Mouse (Mus musculus): Measurements from ENCODE around the gene Tjp1. TPM values are rescaled to one million over a fixed set of nuclear protein-coding genes. Genes with fewer than 3 reads are reported as not detected.

Tjp1 gene
- polyA plus RNA-seq, 1 experiment from 2014 or later, result 21.9 TPM

DNA sequence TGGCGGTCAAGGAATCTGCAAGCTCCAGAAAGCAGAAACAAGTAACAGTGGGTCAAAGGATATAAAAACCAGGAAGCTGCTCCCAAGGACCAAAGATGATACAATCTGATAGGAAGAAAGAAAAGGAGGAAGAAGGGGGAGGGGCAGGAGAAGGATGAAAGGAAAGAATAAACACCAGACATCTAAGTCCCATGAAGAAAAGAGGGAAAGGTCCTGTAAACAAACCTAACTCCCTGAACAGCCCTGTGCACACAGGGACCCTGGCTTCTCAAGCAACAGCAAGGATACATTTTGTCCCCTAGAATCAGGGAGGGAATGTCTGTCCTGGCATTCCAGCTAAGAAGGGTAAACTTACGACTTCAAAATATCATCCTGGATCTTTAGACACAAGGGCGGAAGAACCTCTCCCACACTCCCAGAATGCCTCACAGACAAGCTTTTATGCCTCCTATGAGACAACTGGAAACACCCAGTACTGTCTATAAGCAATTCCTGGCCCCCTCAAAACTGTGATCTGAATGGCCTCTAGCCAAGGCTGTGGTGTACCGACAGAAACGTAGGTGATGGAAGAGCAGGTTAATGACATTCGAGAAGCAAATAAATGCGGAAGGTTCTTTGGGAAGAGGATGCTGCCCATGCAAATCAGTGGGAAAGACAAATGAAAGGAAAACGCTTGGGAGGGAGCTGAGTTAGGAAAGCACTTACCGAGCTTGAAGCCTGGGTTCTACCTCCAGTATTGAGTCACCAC is 148.6 kb downstream of the Tjp1 start:
- Histone ChIP-seq H3K27me3 (no peaks in the 10 kb centered on the region), H3K9me3 (no peaks in the 10 kb centered on the region), H3K36me3 (no peaks in the 10 kb centered on the region), H3K4me2 (replicated peaks) (no peak overlapping the region), H3K27ac (replicated peaks) (no peak overlapping the region), H3K4me3 (no peak overlapping the region), H3K4me1 (no peaks in the 10 kb centered on the region), H3K9ac (replicated peaks) (no peak overlapping the region)
- ATAC-seq (replicated peaks), result no peak
- 68% methylated on average over 9 of the region's 9 CpGs for WGBS

DNA sequence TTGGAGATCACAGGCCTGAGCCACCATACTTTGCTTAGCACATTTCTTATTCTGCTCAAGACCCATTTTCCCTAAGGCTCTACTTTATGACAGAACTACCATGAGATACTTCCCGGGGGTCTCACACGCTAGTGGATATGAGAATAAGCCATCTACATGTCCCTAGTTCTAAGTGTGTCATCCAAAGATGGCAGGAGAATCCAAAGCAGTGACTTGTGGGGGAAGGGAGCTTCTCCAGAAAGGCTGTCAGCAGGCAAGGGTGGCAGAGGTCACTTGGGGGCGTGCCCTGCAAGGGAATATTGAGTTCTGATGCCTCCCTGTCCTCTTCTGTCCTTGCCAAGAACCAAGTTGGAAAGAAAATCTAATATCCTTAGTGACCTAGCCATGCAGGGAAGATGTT is 150.1 kb downstream of the Tjp1 start:
- Histone ChIP-seq H3K27ac (replicated peaks) (no peak overlapping the region), H3K4me2 (replicated peaks) (no peak overlapping the region), H3K36me3 (no peaks in the 10 kb centered on the region), H3K27me3 (no peaks in the 10 kb centered on the region), H3K9ac (replicated peaks) (no peak overlapping the region), H3K4me1 (no peaks in the 10 kb centered on the region), H3K9me3 (no peaks in the 10 kb centered on the region), H3K4me3 (no peak overlapping the region)
- WGBS, result 84% methylated on average over 3 of the region's 3 CpGs
- ATAC-seq (replicated peaks), result no peak

DNA sequence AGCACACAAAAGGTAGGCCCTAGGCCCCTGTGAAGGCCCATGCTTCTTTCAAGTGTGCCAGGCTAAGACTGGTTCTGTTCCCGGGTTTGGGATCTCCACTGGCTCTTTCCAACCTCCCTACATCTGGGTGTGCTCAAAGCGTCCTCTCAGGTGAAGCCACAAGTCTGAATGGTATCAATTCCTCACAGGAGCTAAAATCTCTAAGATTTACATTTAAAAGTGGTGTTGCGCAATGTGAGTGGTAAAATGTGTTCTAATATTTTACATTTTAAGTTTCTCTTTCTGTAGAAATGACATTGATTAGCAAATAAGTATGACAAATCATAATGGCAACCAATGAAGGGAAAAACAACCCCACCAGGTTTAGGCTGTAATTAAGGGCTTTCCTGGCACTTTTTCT is 152.0 kb downstream of the Tjp1 start:
- Histone ChIP-seq H3K9ac (replicated peaks) (no peak overlapping the region), H3K4me2 (replicated peaks) (no peak overlapping the region), H3K9me3 (no peaks in the 10 kb centered on the region), H3K36me3 (no peaks in the 10 kb centered on the region), H3K27me3 (no peaks in the 10 kb centered on the region), H3K4me1 (0 out of 2 replicates have a peak, but pooled peaks cover 5% of the 10 kb centered on the region), H3K4me3 (no peak overlapping the region), H3K27ac (replicated peaks) (no peak overlapping the region)
- ATAC-seq (replicated peaks), result no peak
- 89% methylated on average over 3 of the region's 3 CpGs for WGBS

DNA sequence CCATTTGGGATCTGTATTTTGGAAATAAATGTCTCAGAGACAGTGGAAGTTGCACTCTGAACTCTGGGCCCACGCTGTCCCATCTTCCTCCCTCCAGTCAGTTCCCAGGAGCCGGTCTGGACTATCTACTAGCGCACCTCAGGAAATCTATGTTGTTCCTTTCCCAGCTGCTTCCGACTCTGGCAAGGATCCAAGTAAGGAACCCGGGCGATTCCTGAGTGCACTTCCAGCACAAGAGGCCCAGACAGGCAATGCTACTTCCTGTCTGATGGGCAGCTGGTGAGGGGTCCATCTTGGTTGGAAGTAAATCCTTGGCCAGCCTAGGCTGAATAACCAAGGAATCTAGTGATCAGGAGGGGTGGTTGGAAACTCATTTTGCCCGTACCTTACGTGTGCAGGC is 152.4 kb downstream of the Tjp1 start:
- Histone ChIP-seq H3K27me3 (no peaks in the 10 kb centered on the region), H3K27ac (replicated peaks) (no peak overlapping the region), H3K4me1 (peaks cover 8% of the 10 kb centered on the region), H3K36me3 (no peaks in the 10 kb centered on the region), H3K9me3 (no peaks in the 10 kb centered on the region), H3K4me3 (no peak overlapping the region), H3K4me2 (replicated peaks) (no peak overlapping the region), H3K9ac (replicated peaks) (no peak overlapping the region)
- 69% methylated on average over 8 of the region's 8 CpGs for WGBS
- ATAC-seq (replicated peaks), result no peak

DNA sequence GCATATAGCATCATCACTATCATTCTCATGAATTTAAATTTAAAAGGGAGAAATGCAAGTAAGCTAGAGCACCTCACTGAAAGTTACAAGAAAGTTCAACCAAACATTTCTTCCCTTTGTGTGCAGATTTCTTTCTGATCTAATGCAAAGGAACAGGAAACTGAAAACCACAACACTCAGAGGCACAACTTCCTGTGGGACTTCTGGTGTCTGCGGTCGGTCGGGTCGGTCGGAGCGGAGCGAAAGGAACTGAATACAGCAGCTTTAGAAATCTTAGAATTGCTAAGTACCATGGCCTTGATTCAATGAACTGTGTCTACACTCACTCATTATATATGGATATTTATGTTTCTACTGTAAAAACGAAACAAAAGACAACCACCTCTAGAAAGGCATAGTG is 154.2 kb downstream of the Tjp1 start:
- H3K4me2 ChIP-seq (replicated peaks), result no peak overlapping the region
- ATAC-seq (replicated peaks), result no peak
- H3K9ac ChIP-seq (replicated peaks), result no peak overlapping the region
- no peaks in the 10 kb centered on the region for H3K27me3 ChIP-seq
- peaks cover 21% of the 10 kb centered on the region for H3K4me1 ChIP-seq
- H3K9me3 ChIP-seq, result no peaks in the 10 kb centered on the region
- WGBS, result 92% methylated on average over 8 of the region's 8 CpGs
- no peak overlapping the region for H3K27ac ChIP-seq (replicated peaks)
- no peaks in the 10 kb centered on the region for H3K36me3 ChIP-seq
- H3K4me3 ChIP-seq, result no peak overlapping the region

DNA sequence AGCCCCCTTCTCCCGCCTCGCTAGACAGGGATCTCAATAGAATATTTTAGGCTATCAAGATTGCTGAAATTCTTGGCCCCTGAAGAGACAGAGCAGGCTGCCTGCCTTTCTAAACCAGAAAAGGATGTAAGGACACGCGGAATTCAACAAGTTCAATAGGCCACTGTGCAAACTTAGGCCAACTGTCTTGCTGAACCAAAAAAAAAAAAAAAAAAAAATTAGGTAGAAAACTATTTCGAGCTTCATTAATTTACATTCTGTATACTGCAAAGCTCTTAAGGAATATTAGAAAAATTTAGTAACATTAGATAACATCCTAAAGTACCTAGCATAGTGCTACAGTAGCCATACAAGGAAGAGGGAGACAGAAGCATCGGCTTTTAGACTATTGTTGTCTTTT is 155.8 kb downstream of the Tjp1 start:
- peaks cover 26% of the 10 kb centered on the region for H3K4me1 ChIP-seq
- no peak for ATAC-seq (replicated peaks)
- H3K4me2 ChIP-seq (replicated peaks), result peak overlapping the region; percentile 84
- no peaks in the 10 kb centered on the region for H3K9me3 ChIP-seq
- H3K27me3 ChIP-seq, result no peaks in the 10 kb centered on the region
- peak overlapping the region; percentile 84; the same call in 1 of the 2 replicates for H3K27ac ChIP-seq (replicated peaks)
- 35% methylated on average over 6 of the region's 6 CpGs for WGBS
- no peak overlapping the region for H3K9ac ChIP-seq (replicated peaks)
- H3K4me3 ChIP-seq, result peak overlapping the region; percentile 80
- H3K36me3 ChIP-seq, result no peaks in the 10 kb centered on the region

DNA sequence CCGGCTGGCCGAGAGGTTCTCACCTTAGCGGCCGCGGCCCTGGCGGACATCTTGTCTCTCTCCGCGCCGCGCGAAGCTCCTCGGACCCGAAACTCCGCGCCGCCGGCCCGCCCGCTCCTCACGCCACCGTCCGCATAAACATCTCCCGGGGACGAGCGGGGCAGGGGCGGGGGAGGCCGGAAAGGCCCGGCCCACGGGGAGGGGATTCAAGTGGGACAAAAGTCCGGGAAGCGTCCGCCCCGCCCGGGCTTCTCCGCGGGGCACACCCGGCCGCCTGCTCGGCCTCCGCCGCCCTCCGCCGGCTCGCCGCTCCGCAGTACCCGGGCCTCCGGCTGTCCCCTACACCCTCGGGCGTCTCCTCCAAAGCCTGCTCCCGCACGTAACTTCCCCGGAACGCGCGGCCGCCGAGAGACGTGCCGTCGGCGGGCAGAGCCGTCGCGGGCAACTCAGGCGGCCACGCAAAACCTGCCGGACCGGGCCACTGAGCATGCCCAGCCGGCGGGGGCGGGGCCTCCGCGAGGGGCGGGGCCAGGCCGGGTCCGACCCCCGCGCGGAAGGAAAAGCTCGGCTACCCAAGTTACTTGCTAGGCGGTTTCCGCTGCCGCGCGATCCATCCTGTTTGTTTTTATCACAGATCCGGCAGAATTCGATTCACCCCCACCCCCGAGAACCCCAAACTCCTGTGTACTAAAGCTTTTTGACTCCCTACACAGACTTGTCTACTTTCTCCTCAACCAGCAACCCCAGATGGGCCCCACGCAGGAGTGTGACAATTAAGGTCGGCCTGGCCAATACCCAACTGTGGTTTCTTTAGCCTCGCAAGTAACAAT is 156.6 kb downstream of the Tjp1 start:
- Histone ChIP-seq H3K9ac (replicated peaks) (peak overlapping the region; percentile 67), H3K27me3 (no peaks in the 10 kb centered on the region), H3K4me1 (peaks cover 31% of the 10 kb centered on the region), H3K27ac (replicated peaks) (peak overlapping the region; percentile 84), H3K4me2 (replicated peaks) (peak overlapping the region; percentile 84), H3K4me3 (peak overlapping the region; percentile 80), H3K9me3 (no peaks in the 10 kb centered on the region), H3K36me3 (no peaks in the 10 kb centered on the region)
- ATAC-seq (replicated peaks), result peak; percentile 94
- 1% methylated on average over 66 of the region's 92 CpGs for WGBS

DNA sequence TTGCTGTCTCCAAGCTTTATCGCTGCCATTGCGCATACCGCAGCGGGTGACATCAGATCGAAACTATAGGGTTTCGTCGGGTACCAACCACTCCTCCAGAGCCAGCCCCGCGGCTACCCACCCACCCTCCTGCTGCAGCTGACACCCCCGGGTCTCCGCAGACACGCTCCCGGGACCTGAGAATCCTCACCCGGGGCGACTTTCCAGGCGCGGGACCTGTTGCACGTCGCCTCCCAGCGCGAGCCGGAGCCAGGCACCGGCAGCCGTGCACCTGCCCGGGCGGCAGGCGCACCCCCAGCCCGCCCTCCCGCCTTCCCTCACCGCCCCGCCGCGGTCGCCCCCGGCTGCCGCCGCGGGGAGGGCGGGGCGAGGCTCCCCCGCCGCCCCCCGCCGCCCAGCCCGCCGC is 157.2 kb downstream of the Tjp1 start:
- WGBS, result 1% methylated on average over 46 of the region's 46 CpGs
- no peaks in the 10 kb centered on the region for H3K9me3 ChIP-seq

DNA sequence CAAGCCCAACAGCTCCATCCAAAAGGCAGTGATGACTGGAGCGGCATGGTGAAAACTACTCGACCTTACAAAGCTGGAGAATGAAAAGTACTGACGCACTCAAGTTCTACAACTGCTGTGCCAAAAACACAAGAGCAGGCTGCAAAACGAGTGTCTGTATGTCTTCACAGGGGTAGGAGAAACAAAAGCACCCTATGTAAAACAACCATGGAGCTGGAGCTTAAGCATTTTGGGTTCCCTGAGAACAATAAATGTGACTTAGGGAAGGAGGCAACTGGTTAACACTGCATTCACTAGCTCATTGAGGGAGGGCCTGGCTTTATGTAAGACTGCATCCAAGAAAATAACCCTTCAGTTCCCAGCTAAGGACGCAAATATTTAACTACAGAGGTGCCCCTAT is 158.5 kb downstream of the Tjp1 start:
- no peak for ATAC-seq (replicated peaks)
- H3K27ac ChIP-seq (replicated peaks), result 0 out of 2 replicates have a peak overlapping the region, but pooled peaks have one; percentile 14

More for the DNA sequence above, 157.2 kb downstream of the Tjp1 start:
- Histone ChIP-seq H3K4me1 (peaks cover 31% of the 10 kb centered on the region), H3K9ac (replicated peaks) (peak overlapping the region; percentile 67), H3K4me2 (replicated peaks) (peak overlapping the region; percentile 84), H3K4me3 (peak overlapping the region; percentile 80), H3K36me3 (no peaks in the 10 kb centered on the region), H3K27ac (replicated peaks) (peak overlapping the region; percentile 84), H3K27me3 (no peaks in the 10 kb centered on the region)
- ATAC-seq (replicated peaks), result peak; percentile 33

DNA sequence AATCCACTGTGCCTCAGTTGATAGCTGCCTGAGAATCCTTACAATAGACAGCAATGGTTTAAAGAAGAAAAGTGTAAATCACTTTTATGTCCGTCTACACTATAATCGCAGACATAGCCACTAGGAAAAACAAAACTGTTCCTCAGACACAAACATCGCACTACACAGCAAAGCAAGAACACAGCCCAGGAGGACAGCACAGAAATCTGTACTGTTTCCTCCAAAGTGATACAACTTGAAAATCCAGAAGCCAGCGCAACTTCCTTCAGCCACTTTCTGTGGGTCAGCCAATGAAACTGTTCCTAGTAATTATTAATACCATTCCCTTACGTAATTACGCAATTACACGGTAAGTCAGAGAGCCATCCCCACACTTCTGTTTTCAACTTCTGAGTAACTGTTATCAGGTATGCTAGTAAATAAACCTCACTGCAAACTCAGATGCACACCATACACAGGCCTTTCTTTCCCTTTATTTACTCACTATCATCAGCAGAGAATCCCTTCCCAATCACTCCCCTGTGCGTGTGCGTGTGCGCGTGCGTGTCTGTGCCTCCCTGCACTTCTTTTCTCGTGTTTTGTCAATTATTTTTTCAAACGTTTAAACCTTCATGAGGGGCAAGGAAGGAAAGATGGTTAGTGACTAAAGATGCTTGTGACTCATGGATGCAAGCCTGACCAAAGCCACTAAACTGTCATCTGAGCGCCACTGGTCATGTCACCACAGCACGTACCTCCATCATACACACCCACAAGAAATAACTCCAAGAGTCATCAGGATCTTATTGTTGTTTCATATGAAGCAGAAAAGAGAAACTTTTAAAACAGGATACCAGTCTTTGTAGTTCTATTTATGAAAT is 160.0 kb downstream of the Tjp1 start:
- H3K27ac ChIP-seq (replicated peaks), result no peak overlapping the region
- H3K9ac ChIP-seq (replicated peaks), result no peak overlapping the region
- H3K27me3 ChIP-seq, result no peaks in the 10 kb centered on the region
- no peak overlapping the region for H3K4me3 ChIP-seq
- H3K4me2 ChIP-seq (replicated peaks), result no peak overlapping the region
- peaks cover 31% of the 10 kb centered on the region for H3K4me1 ChIP-seq
- 77% methylated on average over 16 of the region's 16 CpGs for WGBS
- no peak for ATAC-seq (replicated peaks)
- H3K36me3 ChIP-seq, result no peaks in the 10 kb centered on the region
- no peaks in the 10 kb centered on the region for H3K9me3 ChIP-seq

More for the DNA sequence above, 158.5 kb downstream of the Tjp1 start:
- Histone ChIP-seq H3K36me3 (no peaks in the 10 kb centered on the region), H3K27me3 (no peaks in the 10 kb centered on the region), H3K4me1 (peaks cover 31% of the 10 kb centered on the region), H3K9me3 (no peaks in the 10 kb centered on the region), H3K4me2 (replicated peaks) (peak overlapping the region; percentile 84), H3K4me3 (peak overlapping the region; percentile 29), H3K9ac (replicated peaks) (no peak overlapping the region; the same call in 1 of the 2 replicates)
- 3% methylated on average over 5 of the region's 5 CpGs for WGBS

DNA sequence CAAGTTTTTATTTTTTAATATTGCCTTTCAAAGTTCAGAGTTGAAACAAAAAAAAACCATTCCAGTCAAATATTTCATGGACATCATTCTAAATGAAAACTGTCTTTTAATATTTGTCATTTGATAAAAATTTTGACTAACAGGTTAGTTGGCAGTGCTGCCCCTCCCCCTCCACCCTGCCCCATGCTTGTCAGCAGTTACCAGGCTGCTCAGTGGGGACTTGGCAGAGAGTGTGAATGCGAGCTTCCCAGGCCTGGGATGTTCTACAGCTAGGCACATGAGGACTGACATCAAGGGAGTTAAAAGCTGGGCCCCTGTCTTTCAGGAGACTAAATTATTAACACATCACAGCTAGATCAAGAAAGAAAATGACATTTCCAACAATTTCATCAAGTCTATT is 161.4 kb downstream of the Tjp1 start:
- peaks cover 26% of the 10 kb centered on the region for H3K4me1 ChIP-seq
- no peak overlapping the region for H3K4me3 ChIP-seq
- H3K36me3 ChIP-seq, result no peaks in the 10 kb centered on the region
- H3K27ac ChIP-seq (replicated peaks), result no peak overlapping the region
- WGBS, result 7% methylated on average over 1 of the region's 1 CpGs
- no peak for ATAC-seq (replicated peaks)
- no peaks in the 10 kb centered on the region for H3K27me3 ChIP-seq
- no peak overlapping the region for H3K9ac ChIP-seq (replicated peaks)
- H3K4me2 ChIP-seq (replicated peaks), result no peak overlapping the region
- no peaks in the 10 kb centered on the region for H3K9me3 ChIP-seq

DNA sequence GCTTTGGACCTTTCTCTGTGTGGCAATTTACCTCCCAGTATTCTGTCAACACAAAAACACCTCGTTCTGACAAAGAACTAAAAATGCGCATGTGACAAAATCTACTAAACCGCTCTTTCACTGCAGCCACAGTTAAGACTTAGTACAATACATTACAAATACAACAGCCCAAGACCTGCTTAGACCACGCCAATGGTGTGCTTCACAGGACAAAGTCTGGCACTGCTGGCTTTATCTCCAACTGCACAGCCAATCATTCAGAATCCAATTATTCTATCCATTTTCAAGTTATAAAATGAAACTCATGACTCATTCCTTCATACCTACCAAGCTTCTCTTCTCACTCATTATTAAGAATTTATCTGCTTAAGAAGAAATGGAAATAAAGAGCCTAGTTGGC is 162.0 kb downstream of the Tjp1 start:
- Histone ChIP-seq H3K9me3 (no peaks in the 10 kb centered on the region), H3K4me3 (no peak overlapping the region), H3K27ac (replicated peaks) (no peak overlapping the region), H3K9ac (replicated peaks) (no peak overlapping the region), H3K27me3 (no peaks in the 10 kb centered on the region), H3K4me1 (peaks cover 26% of the 10 kb centered on the region), H3K36me3 (no peaks in the 10 kb centered on the region), H3K4me2 (replicated peaks) (no peak overlapping the region)
- WGBS, result 74% methylated on average over 4 of the region's 4 CpGs
- ATAC-seq (replicated peaks), result no peak

All from forebrain, embryonic 15.5 days (tissue).